Mouse (Mus musculus) kidney, embryonic 16.5 days (tissue): Measurements from ENCODE around the gene Rasl11a. TPM values are rescaled to one million over a fixed set of nuclear protein-coding genes. Genes with fewer than 3 reads are reported as not detected.

Source experiments
- polyA plus RNA-seq: library from polyadenylated mRNA; unstranded; fragments of >200 nt; fragmentation: Nextera tagmentation; extraction: Ambion mirVana; gene quantifications from 2 replicates; pipeline ENCODE4 v1.2.1, GENCODE M21; 2015

Gene Rasl11a
- polyA plus RNA-seq, 1 experiment from 2014 or later, result 100 TPM

Other genes with a start within 250 kb of the Rasl11a start
- gene Usp12, start 50.1 kb upstream of the Rasl11a start, polyA plus RNA-seq, result 22.1 and 23.0 TPM in 2 replicates
- gene Rpl21, start 12.2 kb upstream of the Rasl11a start, polyA plus RNA-seq, result 457 and 459 TPM in 2 replicates
- 122 and 128 TPM in 2 replicates for gene Gtf3a, start 103.6 kb downstream of the Rasl11a start, polyA plus RNA-seq
- 23.1 and 26.0 TPM in 2 replicates for gene Mtif3, start 118.7 kb downstream of the Rasl11a start, polyA plus RNA-seq
- gene Lnx2, start 231.5 kb downstream of the Rasl11a start, polyA plus RNA-seq, result 16.0 and 17.9 TPM in 2 replicates
- gene Polr1d, start 232.0 kb downstream of the Rasl11a start, polyA plus RNA-seq, result 137 and 142 TPM in 2 replicates